22 mouse cellular contexts compared by ENCODE assay signal in genomic region chr16:39801063-39801462, GRCm38 (mm10).
A peak's percentile ranks its signal among the peaks of the same experiment; 100 is the strongest.
DNase-seq lines count a peak whose midpoint lies in the region; ATAC-seq and TF ChIP-seq lines count a peak whose summit lies in the region.
"Had no signal": no experiment of that assay in that cellular context is flagged by ENCODE, and none has a peak within 500 bp of the region (broad histone marks: within the 10 kb centered on the region; RNA-seq: fewer than 3 reads in every experiment).

No protein-coding gene starts in this region.

- H3K27ac ChIP-seq in hindbrain, embryonic 14.5 days, result no peak overlapping the region
- H3K27ac ChIP-seq in hindbrain, embryonic 10.5 days, result no peak overlapping the region
- H3K27ac ChIP-seq in midbrain, embryonic 13.5 days, result no peak overlapping the region
- no peak overlapping the region for H3K27ac ChIP-seq in midbrain, embryonic 10.5 days (replicated peaks)
- H3K27ac ChIP-seq in midbrain, postnatal 0 days (ENCODE audit: low read depth, low read length), result no peak overlapping the region
- H3K27ac ChIP-seq: embryonic facial prominence, embryonic 15.5 days; forebrain, embryonic 10.5 days; gastrocnemius, adult 2 months; heart, embryonic 13.5 days had no signal

- peak; percentile 46; the same call in 1 of the 2 replicates for ATAC-seq in hindbrain, embryonic 14.5 days (ENCODE audit: low FRiP score)
- ATAC-seq in midbrain, embryonic 13.5 days, result peak; percentile 62
- ATAC-seq in midbrain, postnatal 0 days (ENCODE audit: low FRiP score), result 0 out of 2 replicates have a peak, but pooled peaks have one; percentile 16
- ATAC-seq: activated CD4-positive, CD25-positive, alpha-beta regulatory T cell, adult 4 months; CD4-positive, CD25-positive, alpha-beta regulatory T cell, adult 4 months; forebrain, embryonic 14.5 days; Patski had no signal

- TF ChIP-seq CTCF in midbrain, postnatal 0 days (IDR thresholded peaks at IDR 0.05), result no peak

- no peak overlapping the region for H3K9ac ChIP-seq in hindbrain, embryonic 14.5 days
- no peak overlapping the region for H3K9ac ChIP-seq in midbrain, embryonic 13.5 days (replicated peaks)
- H3K9ac ChIP-seq in midbrain, postnatal 0 days (replicated peaks; ENCODE audit: low read length, poor library complexity, severe bottlenecking), result no peak overlapping the region
- H3K9ac ChIP-seq: embryonic facial prominence, embryonic 15.5 days; heart, embryonic 13.5 days had no signal

- no peaks in the 10 kb centered on the region for H3K4me1 ChIP-seq in hindbrain, embryonic 14.5 days (replicated peaks; ENCODE audit: control insufficient read depth, insufficient read depth, low read length)
- no peaks in the 10 kb centered on the region for H3K4me1 ChIP-seq in hindbrain, embryonic 10.5 days (replicated peaks)
- H3K4me1 ChIP-seq in midbrain, embryonic 13.5 days (replicated peaks), result no peaks in the 10 kb centered on the region
- no peaks in the 10 kb centered on the region for H3K4me1 ChIP-seq in midbrain, embryonic 10.5 days
- H3K4me1 ChIP-seq in midbrain, postnatal 0 days (ENCODE audit: insufficient read depth, low read length), result no peaks in the 10 kb centered on the region
- H3K4me1 ChIP-seq: embryonic facial prominence, embryonic 15.5 days; forebrain, embryonic 10.5 days; heart, embryonic 13.5 days had no signal

- H3K9me3 ChIP-seq in hindbrain, embryonic 14.5 days (ENCODE audit: control insufficient read depth, low read length), result no peaks in the 10 kb centered on the region
- no peaks in the 10 kb centered on the region for H3K9me3 ChIP-seq in hindbrain, embryonic 10.5 days
- no peaks in the 10 kb centered on the region for H3K9me3 ChIP-seq in midbrain, embryonic 13.5 days
- H3K9me3 ChIP-seq in midbrain, embryonic 10.5 days (replicated peaks), result no peaks in the 10 kb centered on the region
- no peaks in the 10 kb centered on the region for H3K9me3 ChIP-seq in midbrain, postnatal 0 days (ENCODE audit: low read length)
- H3K9me3 ChIP-seq: embryonic facial prominence, embryonic 15.5 days; forebrain, embryonic 10.5 days; heart, embryonic 13.5 days had no signal

- H3K27me3 ChIP-seq in hindbrain, embryonic 14.5 days (ENCODE audit: control insufficient read depth, insufficient read depth, low read length), result no peaks in the 10 kb centered on the region
- H3K27me3 ChIP-seq in hindbrain, embryonic 10.5 days (ENCODE audit: insufficient read depth, poor library complexity, severe bottlenecking), result no peaks in the 10 kb centered on the region
- H3K27me3 ChIP-seq in midbrain, embryonic 13.5 days, result no peaks in the 10 kb centered on the region
- no peaks in the 10 kb centered on the region for H3K27me3 ChIP-seq in midbrain, embryonic 10.5 days (ENCODE audit: low read depth, poor library complexity, severe bottlenecking)
- H3K27me3 ChIP-seq in midbrain, postnatal 0 days (ENCODE audit: insufficient read depth, low read length), result no peaks in the 10 kb centered on the region
- H3K27me3 ChIP-seq: embryonic facial prominence, embryonic 15.5 days; heart, embryonic 13.5 days; Patski had no signal

- WGBS in hindbrain, embryonic 14.5 days, result 35% methylated on average over 3 of the region's 3 CpGs
- WGBS in hindbrain, embryonic 10.5 days, result 50% methylated on average over 3 of the region's 3 CpGs
- WGBS in midbrain, embryonic 13.5 days, result 20% methylated on average over 3 of the region's 3 CpGs
- WGBS in midbrain, embryonic 10.5 days, result 47% methylated on average over 3 of the region's 3 CpGs
- WGBS in midbrain, postnatal 0 days, result 16% methylated on average over 3 of the region's 3 CpGs

- no peak overlapping the region for H3K4me2 ChIP-seq in hindbrain, embryonic 14.5 days (replicated peaks)
- no peak overlapping the region for H3K4me2 ChIP-seq in midbrain, embryonic 13.5 days (replicated peaks)
- no peak overlapping the region for H3K4me2 ChIP-seq in midbrain, postnatal 0 days (ENCODE audit: low read depth, low read length, poor library complexity, severe bottlenecking)
- H3K4me2 ChIP-seq: embryonic facial prominence, embryonic 15.5 days; heart, embryonic 13.5 days had no signal

- H3K4me3 ChIP-seq in hindbrain, embryonic 14.5 days (replicated peaks; ENCODE audit: low read length), result no peak overlapping the region
- H3K4me3 ChIP-seq in hindbrain, embryonic 10.5 days, result no peak overlapping the region
- H3K4me3 ChIP-seq in midbrain, embryonic 13.5 days (replicated peaks), result no peak overlapping the region
- no peak overlapping the region for H3K4me3 ChIP-seq in midbrain, embryonic 10.5 days
- H3K4me3 ChIP-seq in midbrain, postnatal 0 days (ENCODE audit: low read depth, low read length), result no peak overlapping the region
- H3K4me3 ChIP-seq: embryonic facial prominence, embryonic 15.5 days; erythroblast, embryonic 14.5 days; forebrain, embryonic 10.5 days; gastrocnemius, adult 2 months; heart, embryonic 13.5 days had no signal

- no peak for DNase-seq in hindbrain, embryonic 14.5 days (ENCODE audit: low spot score)
- no peak for DNase-seq in hindbrain, embryonic 10.5 days (ENCODE audit: low spot score)
- DNase-seq in midbrain, embryonic 10.5 days (ENCODE audit: low spot score), result no peak
- DNase-seq in midbrain, postnatal 0 days (ENCODE audit: low spot score), result peak; percentile 30
- no peak for DNase-seq in left cerebral cortex, adult 8-10 months (ENCODE audit: low spot score in 2 of 2)
- DNase-seq in adrenal gland, adult (ENCODE audit: inconsistent age in 2 of 2, low spot score in 1 of 2), result no peak
- DNase-seq: adrenal gland, adult 2 months; adrenal gland, postnatal 25 days; B cell, adult 2 months; cerebellum, adult 2 months; cerebellum, postnatal 10 days; gastrocnemius, adult 2 months; gastrocnemius, postnatal 25 days had no signal

- H3K36me3 ChIP-seq in hindbrain, embryonic 14.5 days (replicated peaks; ENCODE audit: control insufficient read depth, insufficient read depth), result no peaks in the 10 kb centered on the region
- H3K36me3 ChIP-seq in hindbrain, embryonic 10.5 days, result no peaks in the 10 kb centered on the region
- H3K36me3 ChIP-seq in midbrain, embryonic 13.5 days, result no peaks in the 10 kb centered on the region
- H3K36me3 ChIP-seq in midbrain, embryonic 10.5 days, result no peaks in the 10 kb centered on the region
- no peaks in the 10 kb centered on the region for H3K36me3 ChIP-seq in midbrain, postnatal 0 days (ENCODE audit: insufficient read depth, low read length)
- H3K36me3 ChIP-seq: embryonic facial prominence, embryonic 15.5 days; forebrain, embryonic 10.5 days; heart, embryonic 13.5 days had no signal
